Mouse (Mus musculus) megakaryocyte progenitor cell, adult 5-6 weeks (primary cell): ENCODE results near the gene Unc45b. TPM values are rescaled to one million over a fixed set of nuclear protein-coding genes. Genes with fewer than 3 reads are reported as not detected.

ENCODE experiments used
- ATAC-seq: replicated peaks from 2 replicates; pipeline ENCODE4 v1.8.0; 2016; ENCODE audit warnings: mild to moderate bottlenecking, moderate TSS enrichment, inconsistent platforms; ENCODE audit not compliant: poor library complexity
- total RNA-seq, 2 experiments: library from RNA; stranded (forward) in 1 of 2; stranded (reverse) in 1 of 2; fragments of 157-497, 149-512 nt in 1 of 2; fragments of 200-1000 nt in 1 of 2; gene quantifications; 2 replicates each; pipeline versions ENCODE4 v1.2.3 to v1.2.4; 2015 to 2017

Gene Unc45b
- 0.05 and 0.07 TPM in 2 replicates for total RNA-seq (2015)
- total RNA-seq (2017), result not detected in 2 replicates

DNA sequence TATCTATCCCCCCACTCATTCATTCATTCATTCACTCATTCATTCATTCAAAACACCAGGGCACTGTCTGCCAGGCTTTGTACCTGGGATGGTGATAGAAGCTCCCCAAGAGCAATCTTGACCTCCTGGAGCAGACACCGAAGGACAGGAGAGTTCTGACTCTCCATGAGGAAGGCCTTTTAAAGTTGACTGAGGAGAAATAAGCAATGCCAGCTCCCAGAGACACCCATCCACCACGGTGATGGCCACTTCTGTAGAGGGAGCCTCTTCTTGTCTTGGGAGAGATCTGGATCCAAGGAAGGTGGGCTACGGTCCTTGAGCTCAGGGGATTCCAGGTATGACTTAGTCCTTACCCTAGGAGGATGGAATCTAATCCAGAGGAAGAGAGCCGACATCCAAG, at the start of gene Unc45b:
TSS of gene Unc45b (plus strand) at position 301 of the 400 bp plus-strand sequence.
- ATAC-seq, result no peak

- no peak for ATAC-seq
Measured at GRCm38 (mm10) chr11:82860759-82861158, 49.6 kb upstream of the Unc45b start.

- ATAC-seq, result 0 out of 2 replicates have a peak, but pooled peaks have one; percentile 12
Measured at GRCm38 (mm10) chr11:82861558-82861957, 48.8 kb upstream of the Unc45b start.

- ATAC-seq, result no peak
Measured at GRCm38 (mm10) chr11:82862638-82863037, 47.7 kb upstream of the Unc45b start.

GRCm38 (mm10) chr11:82863059-82863458, 47.3 kb upstream of the Unc45b start:
- no peak for ATAC-seq

- peak; percentile 41 for ATAC-seq
Measured at GRCm38 (mm10) chr11:82863488-82863931, 46.8 kb upstream of the Unc45b start.

GRCm38 (mm10) chr11:82865957-82866356, 44.4 kb upstream of the Unc45b start:
- no peak for ATAC-seq

- no peak for ATAC-seq
Measured at GRCm38 (mm10) chr11:82866850-82867564, 43.3 kb upstream of the Unc45b start.

DNA sequence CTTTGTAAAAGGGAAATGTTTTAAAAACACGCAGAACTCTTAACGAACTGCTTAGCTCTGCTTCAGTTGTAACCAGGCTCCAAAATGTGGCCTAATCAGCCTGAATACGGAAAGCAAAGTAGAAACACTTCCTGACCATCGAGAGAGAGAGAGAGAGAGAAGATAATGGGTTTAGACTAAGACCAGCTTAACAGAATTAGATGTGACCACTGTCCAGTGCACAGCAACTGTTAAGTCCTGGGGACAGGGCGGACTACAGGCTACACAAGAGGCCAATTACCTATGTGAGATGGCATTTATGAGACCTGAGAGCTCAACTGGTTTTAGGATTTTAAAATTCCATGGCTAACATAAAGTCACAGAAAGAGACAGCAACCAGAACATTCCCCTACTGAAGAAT, 42.4 kb upstream of the Unc45b start:
- no peak for ATAC-seq

DNA sequence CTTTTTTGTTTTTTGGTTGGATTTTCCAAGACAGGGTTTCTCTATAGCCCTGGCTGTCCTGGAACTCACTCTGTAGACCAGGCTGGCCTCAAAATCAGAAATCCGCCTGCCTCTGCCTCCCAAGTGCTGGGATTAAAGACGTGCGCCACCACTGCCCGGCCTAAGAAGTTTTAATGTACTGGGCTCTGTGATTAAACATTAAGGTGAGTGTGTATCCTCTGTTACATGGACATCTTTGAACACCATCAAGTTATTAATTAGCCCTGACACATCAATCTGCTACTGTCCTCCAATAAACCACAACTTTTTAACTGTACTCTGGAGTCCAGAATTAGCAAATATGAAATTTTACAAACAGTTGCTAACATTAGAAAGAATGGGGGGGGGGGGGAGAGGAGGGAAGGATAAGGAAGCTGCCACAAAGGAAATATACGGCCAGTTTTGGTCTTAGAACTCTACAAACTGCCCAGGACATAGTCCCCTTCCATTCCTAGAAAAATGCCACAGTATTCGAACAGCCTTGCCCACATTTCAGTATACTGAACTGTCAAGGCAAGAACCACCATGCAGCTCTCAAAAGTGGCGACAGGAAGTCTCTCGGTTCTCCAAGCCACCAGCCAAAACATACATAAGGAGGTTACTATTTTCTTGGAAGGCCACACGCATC, 40.7 kb upstream of the Unc45b start:
- no peak for ATAC-seq

- peak; percentile 67 for ATAC-seq
Measured at GRCm38 (mm10) chr11:82870173-82871030, 39.9 kb upstream of the Unc45b start.

- peak; percentile 74 for ATAC-seq
Measured at GRCm38 (mm10) chr11:82871031-82871446, 39.3 kb upstream of the Unc45b start, which contains the start of gene Rffl. Rffl (minus strand) TSS chr11:82871210.

DNA sequence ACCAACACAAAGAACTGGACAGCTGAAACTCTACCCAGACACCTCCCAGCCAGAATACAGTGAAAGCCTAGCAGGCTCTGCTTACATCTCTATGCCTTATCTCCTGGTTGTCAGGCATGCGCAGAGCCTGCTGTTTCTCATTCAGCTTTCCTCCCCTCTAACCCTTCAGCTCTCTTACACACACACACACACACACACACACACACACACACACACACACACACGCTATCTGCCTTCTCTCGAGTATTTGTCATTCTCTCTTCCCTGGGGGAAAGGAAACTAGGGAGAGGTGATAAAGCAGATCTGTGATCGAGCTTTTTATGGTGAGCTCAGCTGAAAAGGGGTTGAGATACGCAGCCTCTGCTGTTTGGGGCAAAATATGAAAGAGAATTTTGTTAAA, 35.4 kb upstream of the Unc45b start:
- ATAC-seq, result peak; percentile 36; the same call in 1 of the 2 replicates

- ATAC-seq, result no peak
Measured at GRCm38 (mm10) chr11:82875631-82876030, 34.7 kb upstream of the Unc45b start.

DNA sequence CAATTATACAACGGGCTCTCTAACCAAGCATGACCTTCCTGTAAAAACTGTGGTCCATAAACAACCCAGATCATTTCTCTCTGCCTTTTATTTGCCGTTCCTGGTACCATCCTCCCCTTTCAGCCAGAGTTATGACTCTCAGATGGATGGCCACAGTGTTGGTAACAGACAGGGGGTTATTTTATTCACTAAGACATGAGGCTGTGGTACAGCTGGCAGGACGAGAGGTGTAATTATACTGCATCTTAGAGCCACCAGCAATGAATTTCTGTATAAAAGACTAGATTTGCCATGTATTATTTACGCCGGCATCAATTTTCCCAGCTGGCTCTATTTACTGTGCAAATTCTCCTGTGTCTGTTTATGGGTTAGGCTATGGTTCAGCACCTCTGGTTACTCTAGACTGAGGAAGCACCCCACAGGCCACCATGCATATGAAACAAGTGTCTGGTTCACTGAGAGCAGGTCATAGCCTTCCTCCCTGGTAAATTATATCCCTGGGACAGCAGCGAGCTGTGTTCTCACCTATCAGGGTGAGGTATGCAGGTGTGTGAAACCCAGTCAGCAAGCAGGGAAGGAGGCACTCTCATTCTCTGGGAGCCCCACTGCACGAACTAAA, 32.5 kb upstream of the Unc45b start:
- ATAC-seq, result no peak

DNA sequence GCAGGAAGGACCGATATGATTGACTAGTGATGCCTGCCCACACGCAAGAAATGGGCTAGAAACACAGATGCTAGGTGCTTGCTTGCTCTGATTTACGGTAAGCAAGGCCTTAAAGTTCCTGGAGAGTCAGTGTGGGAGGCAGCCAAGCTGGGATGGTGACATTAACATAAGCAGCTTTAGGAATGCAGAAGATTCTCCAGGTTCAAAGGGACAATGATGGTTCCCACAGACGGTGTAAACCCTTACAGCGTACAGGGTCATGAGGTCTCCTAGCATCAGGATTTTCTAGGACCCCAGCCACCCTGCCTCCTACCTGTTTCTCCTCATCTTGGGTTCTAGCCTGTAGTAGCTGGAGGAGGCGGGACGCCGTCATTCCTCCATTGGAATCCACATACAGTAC, 27.2 kb upstream of the Unc45b start:
- no peak for ATAC-seq

DNA sequence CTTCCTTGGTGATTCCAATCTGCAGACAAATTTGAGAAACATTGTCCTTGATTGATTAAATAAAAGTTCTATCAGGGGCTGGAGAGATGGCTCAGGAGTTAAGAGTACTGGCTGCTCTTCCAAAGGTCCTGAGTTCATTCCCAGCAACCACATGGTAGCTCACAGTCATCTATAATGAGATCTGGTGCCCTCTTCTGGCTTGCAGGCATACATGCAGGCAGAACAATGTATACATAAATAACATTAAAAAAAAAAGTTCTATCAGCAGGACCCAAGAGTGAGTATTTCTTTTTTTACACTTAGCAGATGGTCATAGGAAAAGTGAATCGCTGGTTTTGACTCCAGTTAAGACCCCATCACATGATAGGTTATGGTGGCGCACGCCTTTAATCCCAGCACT, 23.8 kb upstream of the Unc45b start:
- no peak for ATAC-seq

GRCm38 (mm10) chr11:82888491-82888946, 21.8 kb upstream of the Unc45b start:
- no peak for ATAC-seq

GRCm38 (mm10) chr11:82889524-82890341, 20.6 kb upstream of the Unc45b start:
- peak; percentile 37 for ATAC-seq

GRCm38 (mm10) chr11:82890342-82890762, 20.0 kb upstream of the Unc45b start, which contains the start of gene Rad51d:
Rad51d (minus strand) TSS chr11:82890614.
- ATAC-seq, result peak; percentile 96
